Mouse (Mus musculus) B cell, adult 62 days (primary cell): ENCODE data around the gene Gm9780. TPM values are rescaled to one million over a fixed set of nuclear protein-coding genes. Genes with fewer than 3 reads are reported as not detected.

Source experiments
- total RNA-seq: library from RNA; stranded (reverse); gene quantifications from 4 replicates; pipeline ENCODE4 v1.2.4, GENCODE M21; 2023

Gm9780 gene
- total RNA-seq: not detected in 4 replicates

DNA sequence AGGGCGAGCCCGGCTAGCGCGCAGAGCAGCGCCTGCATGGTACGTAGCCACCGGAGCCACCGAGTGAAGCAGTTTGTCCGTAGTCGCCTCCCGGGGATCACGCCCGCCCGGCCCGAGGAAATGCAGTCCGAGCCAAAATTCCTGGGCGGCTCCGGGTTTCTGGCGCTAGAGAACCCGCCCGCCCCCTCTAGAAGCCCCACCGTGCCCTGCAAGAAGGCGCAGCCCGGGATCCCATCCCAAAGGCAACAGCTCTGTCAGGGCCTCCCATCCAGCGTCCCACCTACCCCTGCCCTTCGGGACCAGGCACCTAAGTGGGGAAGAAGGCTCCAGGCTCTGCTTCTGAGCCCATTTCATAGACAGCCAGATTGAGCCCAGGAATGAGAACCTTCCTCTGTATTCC lies at the start of gene Gm9780:
Gm9780 (minus strand) TSS at position 101 of the 400 bp plus-strand sequence.

GRCm38 (mm10) chr14:26081997-26082396 lies 39.5 kb upstream of the Gm9780 start, which contains the start of gene Cphx3:
Gene Cphx3, plus strand, starts transcription at chr14:26082297.

GRCm38 (mm10) chr14:26081216-26081615 lies 38.7 kb upstream of the Gm9780 start, which contains the start of gene Cphx2:
Gene Cphx2, plus strand, starts transcription at chr14:26081516.

DNA sequence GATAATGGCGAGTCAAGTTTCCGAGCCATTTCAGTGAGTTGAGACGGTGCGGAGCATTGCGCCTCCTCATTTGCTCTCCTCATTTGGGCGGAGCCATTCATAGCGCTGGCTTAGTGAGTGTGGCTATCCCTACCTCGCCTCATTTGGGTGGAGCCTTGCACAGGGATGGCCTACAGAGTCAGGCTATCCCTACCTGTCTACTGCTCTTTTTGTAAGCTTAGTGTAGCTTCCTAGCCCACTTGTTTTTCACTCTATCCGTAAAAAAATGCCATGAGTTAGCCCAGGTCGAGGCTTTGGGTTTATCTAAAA lies 24.8 kb upstream of the Gm9780 start, which contains the start of gene Tmem254c:
Tmem254c (minus strand) TSS at position 31 of the 309 bp plus-strand sequence.

GRCm38 (mm10) chr14:25978371-25979241 lies 63.9 kb downstream of the Gm9780 start, which contains the start of gene Duxbl1:
Gene Duxbl1, plus strand, starts transcription at chr14:25978577.

Other genes starting within 250 kb of the Gm9780 start
- 83.6 to 91.1 TPM (median 88.3 TPM) in 4 replicates for gene Anxa11, start 200.6 kb downstream of the Gm9780 start, total RNA-seq
- not detected in 4 replicates for gene Plac9a, start 139.6 kb downstream of the Gm9780 start, total RNA-seq
- 4.9 to 7.0 TPM (median 6.6 TPM) in 4 replicates for gene Tmem254a, start 115.0 kb downstream of the Gm9780 start, total RNA-seq
- not detected in 4 replicates for gene Cphx1, start 104.4 kb downstream of the Gm9780 start, total RNA-seq
- gene Duxbl1, start 64.1 kb downstream of the Gm9780 start, total RNA-seq: not detected in 4 replicates
- gene Tmem254c, start 24.6 kb upstream of the Gm9780 start, total RNA-seq: 12.3 to 19.9 TPM (median 17.0 TPM) in 4 replicates
- not detected in 4 replicates for gene Cphx2, start 38.8 kb upstream of the Gm9780 start, total RNA-seq
- gene Cphx3, start 39.6 kb upstream of the Gm9780 start, total RNA-seq: not detected in 4 replicates
- not detected in 4 replicates for gene Duxbl2, start 75.6 kb upstream of the Gm9780 start, total RNA-seq
- not detected in 4 replicates for gene Plac9b, start 139.8 kb upstream of the Gm9780 start, total RNA-seq
- gene Tmem254b, start 164.3 kb upstream of the Gm9780 start, total RNA-seq: 3.6 to 8.0 TPM (median 6.2 TPM) in 4 replicates
- not detected in 4 replicates for gene Duxbl3, start 215.3 kb upstream of the Gm9780 start, total RNA-seq